Comparison of ENCODE assay signal across 15 mouse cellular contexts in the genomic region with DNA sequence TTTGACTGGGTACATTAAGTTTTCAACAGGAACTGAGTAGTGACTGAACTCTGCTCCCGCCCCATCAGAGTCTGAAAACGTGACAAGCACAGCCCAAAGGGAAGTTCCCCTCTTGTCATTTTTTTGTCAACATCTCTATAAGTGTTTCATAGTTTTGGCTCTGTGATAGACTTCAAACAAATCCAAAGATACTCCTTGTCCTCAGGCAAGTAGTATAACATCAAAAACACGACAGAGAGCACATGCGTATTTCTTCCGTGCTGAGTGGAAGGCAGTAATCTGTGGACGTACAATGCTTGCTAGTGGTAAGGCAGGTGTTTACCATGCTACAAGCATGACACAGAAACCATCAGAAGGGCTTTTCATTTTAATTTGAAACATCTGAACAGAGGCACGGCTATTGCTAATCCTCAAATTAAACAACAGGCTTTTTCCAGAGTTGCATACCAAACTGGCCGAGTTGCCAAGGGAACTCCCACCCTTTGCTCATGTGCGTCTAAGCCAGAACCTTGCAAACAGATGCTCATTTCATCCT.
DNase-seq lines count a peak whose midpoint lies in the region; ATAC-seq lines count a peak whose summit lies in the region.
"Had no signal": no experiment of that assay in that cellular context is flagged by ENCODE, and none has a peak within 500 bp of the region (broad histone marks: within the 10 kb centered on the region; RNA-seq: fewer than 3 reads in every experiment).

No protein-coding gene starts in this region.

- no peak overlapping the region for H3K9ac ChIP-seq in hindbrain, embryonic 14.5 days
- H3K9ac ChIP-seq in midbrain, embryonic 15.5 days = no peak overlapping the region

- H3K4me2 ChIP-seq in hindbrain, embryonic 14.5 days (replicated peaks) = no peak overlapping the region
- H3K4me2 ChIP-seq in midbrain, embryonic 15.5 days = no peak overlapping the region

- peak; percentile 34 for DNase-seq in hindbrain, embryonic 14.5 days (ENCODE audit: low spot score)
- no peak for DNase-seq in hindbrain, embryonic 10.5 days (ENCODE audit: low spot score)
- DNase-seq in embryo, embryonic 11 days = peak; percentile 29
- DNase-seq in urinary bladder, postnatal 4 days (ENCODE audit: low spot score in 2 of 2) = no peak
- no peak for DNase-seq in right cerebral cortex, postnatal 36 days (ENCODE audit: low spot score in 2 of 2)
- no peak for DNase-seq in heart, postnatal 10 days
- DNase-seq: adrenal gland, postnatal 25 days; gastrocnemius, postnatal 36 days; layer of hippocampus, postnatal 36 days; right cerebral cortex, postnatal 14 days; thymus, adult 18-20 months had no signal

- no peaks in the 10 kb centered on the region for H3K9me3 ChIP-seq in hindbrain, embryonic 14.5 days (ENCODE audit: control insufficient read depth, low read length)
- H3K9me3 ChIP-seq in hindbrain, embryonic 10.5 days = no peaks in the 10 kb centered on the region
- H3K9me3 ChIP-seq in midbrain, embryonic 15.5 days = no peaks in the 10 kb centered on the region
- H3K9me3 ChIP-seq: G1E had no signal

- H3K4me1 ChIP-seq in hindbrain, embryonic 14.5 days (replicated peaks; ENCODE audit: control insufficient read depth, insufficient read depth, low read length) = no peaks in the 10 kb centered on the region
- H3K4me1 ChIP-seq in hindbrain, embryonic 10.5 days (replicated peaks) = peaks cover 17% of the 10 kb centered on the region
- no peaks in the 10 kb centered on the region for H3K4me1 ChIP-seq in midbrain, embryonic 15.5 days

- no peaks in the 10 kb centered on the region for H3K36me3 ChIP-seq in hindbrain, embryonic 14.5 days (replicated peaks; ENCODE audit: control insufficient read depth, insufficient read depth)
- H3K36me3 ChIP-seq in hindbrain, embryonic 10.5 days = no peaks in the 10 kb centered on the region
- H3K36me3 ChIP-seq in midbrain, embryonic 15.5 days (replicated peaks) = no peaks in the 10 kb centered on the region
- H3K36me3 ChIP-seq: G1E had no signal

- no peak overlapping the region for H3K4me3 ChIP-seq in hindbrain, embryonic 14.5 days (replicated peaks; ENCODE audit: low read length)
- H3K4me3 ChIP-seq in hindbrain, embryonic 10.5 days = no peak overlapping the region
- H3K4me3 ChIP-seq in midbrain, embryonic 15.5 days = no peak overlapping the region
- H3K4me3 ChIP-seq: myocyte had no signal

- no peak for ATAC-seq in hindbrain, embryonic 14.5 days (ENCODE audit: low FRiP score)
- peak; percentile 93 for ATAC-seq in CD4-positive, CD25-positive, alpha-beta regulatory T cell, adult 4 months
- ATAC-seq in midbrain, embryonic 15.5 days (replicated peaks) = peak; percentile 67; the same call in 1 of the 2 replicates

- no peak overlapping the region for H3K27ac ChIP-seq in hindbrain, embryonic 14.5 days
- H3K27ac ChIP-seq in hindbrain, embryonic 10.5 days = no peak overlapping the region
- no peak overlapping the region for H3K27ac ChIP-seq in midbrain, embryonic 15.5 days

- 42% methylated on average over 9 of the region's 9 CpGs for WGBS in hindbrain, embryonic 14.5 days
- WGBS in hindbrain, embryonic 10.5 days = 53% methylated on average over 9 of the region's 9 CpGs
- 23% methylated on average over 9 of the region's 9 CpGs for WGBS in midbrain, embryonic 15.5 days

- H3K27me3 ChIP-seq in hindbrain, embryonic 14.5 days (ENCODE audit: control insufficient read depth, insufficient read depth, low read length) = no peaks in the 10 kb centered on the region
- no peaks in the 10 kb centered on the region for H3K27me3 ChIP-seq in hindbrain, embryonic 10.5 days (ENCODE audit: insufficient read depth, poor library complexity, severe bottlenecking)
- H3K27me3 ChIP-seq in midbrain, embryonic 15.5 days (replicated peaks) = no peaks in the 10 kb centered on the region

- intact Hi-C loops in heart, postnatal 10 days (cut with DNase I) = no loop called here

Comparison
In these comparisons a context has a peak if more than half of its experiments do, and no peak if none do; other contexts are left out.
1. DNase-seq: peak in hindbrain, embryonic 14.5 days (single experiment) and embryo, embryonic 11 days (single experiment); none in hindbrain, embryonic 10.5 days (single experiment), urinary bladder, postnatal 4 days (0 of 2), right cerebral cortex, postnatal 36 days (0 of 2) and heart, postnatal 10 days (0 of 2).